Mouse (Mus musculus) heart, embryonic 16.5 days (tissue): ENCODE data around the gene Rundc1. TPM values are rescaled to one million over a fixed set of nuclear protein-coding genes. Genes with fewer than 3 reads are reported as not detected.
"Not testable (repeated sequence)": the region's sequence is repeated elsewhere in the genome, so short reads cannot be mapped to it uniquely, and the experiment has no call there.

Experiments used
- ATAC-seq: fragments of 200-750 bp; cut with Nextera tagmentation; replicated peaks from 2 replicates; pipeline ENCODE4 v1.8.0; 2017; ENCODE audit warnings: moderate number of reproducible peaks; ENCODE audit not compliant: insufficient read depth, low FRiP score; ENCODE audit errors: extremely low read depth
- H3K27ac ChIP-seq: fragments of 300-500 bp; sonication (generic); 2 replicates; pipeline ENCODE4 v1.5.1; 2014; ENCODE audit warnings: mild to moderate bottlenecking, low read length, control low read depth, moderate library complexity
- H3K27me3 ChIP-seq: fragments of 300-500 bp; sonication (generic); 2 replicates; pipeline ENCODE4 v1.6.1; 2014; ENCODE audit warnings: low read length, mixed read lengths; ENCODE audit not compliant: control insufficient read depth, insufficient read depth
- H3K36me3 ChIP-seq: fragments of 300-500 bp; sonication (generic); 2 replicates; pipeline ENCODE4 v1.6.1; 2014; ENCODE audit not compliant: control insufficient read depth, insufficient read depth
- H3K4me1 ChIP-seq: fragments of 300-500 bp; sonication (generic); 2 replicates; pipeline ENCODE4 v1.6.1; 2014; ENCODE audit warnings: low read length, mixed read lengths; ENCODE audit not compliant: control insufficient read depth, insufficient read depth
- H3K4me2 ChIP-seq: fragments of 300-500 bp; sonication (generic); 2 replicates; pipeline ENCODE4 v1.6.1; 2014; ENCODE audit warnings: low read depth, mild to moderate bottlenecking, control low read depth, low read length
- H3K4me3 ChIP-seq: fragments of 300-500 bp; sonication (generic); 2 replicates; pipeline ENCODE4 v1.5.1; 2014; ENCODE audit warnings: mild to moderate bottlenecking, control low read depth, low read length
- H3K9ac ChIP-seq: fragments of 300-500 bp; sonication (generic); 2 replicates; pipeline ENCODE4 v1.6.1; 2014; ENCODE audit warnings: low read length, control low read depth
- H3K9me3 ChIP-seq: fragments of 300-500 bp; sonication (generic); replicated peaks from 2 replicates; pipeline ENCODE4 v1.6.1; 2016; ENCODE audit warnings: low read length; ENCODE audit not compliant: control insufficient read depth
- WGBS: fragments of 180-500 bp; shearing (Covaris S2); extraction: QIAGEN DNeasy Blood & Tissue Kit; methylation state at CpG from one replicate; pipeline ENCODE4 v1.1.7; 2014; 5-methylcytosine and 5-hydroxymethylcytosine counted together
- polyA plus RNA-seq: library from polyadenylated mRNA; unstranded; fragments of >200 nt; fragmentation: Nextera tagmentation; extraction: Ambion mirVana; gene quantifications from 2 replicates; pipeline ENCODE4 v1.2.1, GENCODE M21; 2015

Rundc1 gene
- polyA plus RNA-seq, 1 experiment from 2014 or later, result 15.4 TPM

- Histone ChIP-seq H3K36me3 (peaks cover under 1% of the 10 kb centered on the region; the same call in 1 of the 2 replicates), H3K4me3 (peak overlapping the region; percentile 82), H3K27me3 (no peaks in the 10 kb centered on the region), H3K9me3 (no peaks in the 10 kb centered on the region), H3K4me2 (peak overlapping the region; percentile 93), H3K27ac (0 out of 2 replicates have a peak overlapping the region, but pooled peaks have one; percentile 28), H3K4me1 (peaks cover 30% of the 10 kb centered on the region), H3K9ac (peak overlapping the region; percentile 81)
- peak; percentile 81 for ATAC-seq
- WGBS, result 1% methylated on average over 49 of the region's 54 CpGs
Observed at GRCm38 (mm10) chr11:101467477-101468262, 42.8 kb downstream of the Rundc1 start.

- H3K9me3 ChIP-seq, result no peaks in the 10 kb centered on the region
- H3K27ac ChIP-seq, result 0 out of 2 replicates have a peak overlapping the region, but pooled peaks have one; percentile 28
- 0 out of 2 replicates have a peak, but pooled peaks have one; percentile 0 for ATAC-seq
- no peaks in the 10 kb centered on the region for H3K27me3 ChIP-seq
- H3K4me3 ChIP-seq, result peak overlapping the region; percentile 82
- H3K9ac ChIP-seq, result peak overlapping the region; percentile 81
- peaks cover 30% of the 10 kb centered on the region for H3K4me1 ChIP-seq
- peak overlapping the region; percentile 93 for H3K4me2 ChIP-seq
- no peaks in the 10 kb centered on the region for H3K36me3 ChIP-seq
- WGBS, result under 1% methylated on average over 25 of the region's 31 CpGs
Observed at GRCm38 (mm10) chr11:101468263-101468688, 43.4 kb downstream of the Rundc1 start.

GRCm38 (mm10) chr11:101468731-101469130 is 43.8 kb downstream of the Rundc1 start:
- Histone ChIP-seq H3K36me3 (no peaks in the 10 kb centered on the region), H3K4me2 (peak overlapping the region; percentile 93), H3K9ac (peak overlapping the region; percentile 81), H3K27ac (no peak overlapping the region), H3K9me3 (no peaks in the 10 kb centered on the region), H3K27me3 (no peaks in the 10 kb centered on the region), H3K4me1 (peaks cover 27% of the 10 kb centered on the region), H3K4me3 (peak overlapping the region; percentile 82)
- no peak for ATAC-seq
- WGBS, result 4% methylated on average over 13 of the region's 13 CpGs

GRCm38 (mm10) chr11:101469155-101469554 is 44.3 kb downstream of the Rundc1 start:
- Histone ChIP-seq H3K27me3 (no peaks in the 10 kb centered on the region), H3K36me3 (no peaks in the 10 kb centered on the region), H3K4me2 (peak overlapping the region; percentile 93), H3K4me3 (peak overlapping the region; percentile 82; the same call in 1 of the 2 replicates), H3K27ac (no peak overlapping the region), H3K4me1 (peaks cover 23% of the 10 kb centered on the region), H3K9ac (no peak overlapping the region; the same call in 1 of the 2 replicates), H3K9me3 (no peaks in the 10 kb centered on the region)
- no peak for ATAC-seq
- WGBS, result 63% methylated on average over 4 of the region's 4 CpGs

GRCm38 (mm10) chr11:101470206-101470605 is 45.3 kb downstream of the Rundc1 start:
- WGBS, result 38% methylated on average over 7 of the region's 7 CpGs
- no peak for ATAC-seq
- Histone ChIP-seq H3K9me3 (no peaks in the 10 kb centered on the region), H3K4me1 (peaks cover 15% of the 10 kb centered on the region), H3K4me3 (no peak overlapping the region), H3K9ac (no peak overlapping the region), H3K27ac (no peak overlapping the region), H3K36me3 (no peaks in the 10 kb centered on the region), H3K27me3 (no peaks in the 10 kb centered on the region), H3K4me2 (no peak overlapping the region)

GRCm38 (mm10) chr11:101471926-101472325 is 47.0 kb downstream of the Rundc1 start:
- no peak overlapping the region for H3K9ac ChIP-seq
- peaks cover 10% of the 10 kb centered on the region for H3K4me1 ChIP-seq
- 51% methylated on average over 3 of the region's 3 CpGs for WGBS
- H3K36me3 ChIP-seq, result no peaks in the 10 kb centered on the region
- no peaks in the 10 kb centered on the region for H3K27me3 ChIP-seq
- H3K4me3 ChIP-seq, result no peak overlapping the region
- H3K27ac ChIP-seq, result no peak overlapping the region
- no peak overlapping the region for H3K4me2 ChIP-seq
- no peaks in the 10 kb centered on the region for H3K9me3 ChIP-seq
- ATAC-seq, result no peak

GRCm38 (mm10) chr11:101472336-101472735 is 47.5 kb downstream of the Rundc1 start:
- H3K36me3 ChIP-seq, result no peaks in the 10 kb centered on the region
- no peak overlapping the region for H3K27ac ChIP-seq
- H3K9ac ChIP-seq, result no peak overlapping the region
- WGBS, result 37% methylated on average over 7 of the region's 7 CpGs
- H3K27me3 ChIP-seq, result no peaks in the 10 kb centered on the region
- peaks cover 6% of the 10 kb centered on the region for H3K4me1 ChIP-seq
- no peak overlapping the region for H3K4me3 ChIP-seq
- H3K4me2 ChIP-seq, result no peak overlapping the region
- H3K9me3 ChIP-seq, result no peaks in the 10 kb centered on the region
- no peak for ATAC-seq

GRCm38 (mm10) chr11:101473686-101474085 is 48.8 kb downstream of the Rundc1 start:
- H3K4me1 ChIP-seq, H3K27me3 ChIP-seq, H3K27ac ChIP-seq, H3K9ac ChIP-seq, H3K36me3 ChIP-seq, H3K4me2 ChIP-seq, H3K4me3 ChIP-seq, H3K9me3 ChIP-seq, ATAC-seq: not testable (repeated sequence)
- 74% methylated on average over 1 of the region's 1 CpGs for WGBS

- Histone ChIP-seq H3K9ac (no peak overlapping the region), H3K36me3 (no peaks in the 10 kb centered on the region), H3K9me3 (no peaks in the 10 kb centered on the region), H3K4me2 (no peak overlapping the region), H3K4me3 (no peak overlapping the region), H3K27me3 (no peaks in the 10 kb centered on the region), H3K4me1 (peaks cover 6% of the 10 kb centered on the region), H3K27ac (no peak overlapping the region)
- ATAC-seq, result no peak
- WGBS, result 55% methylated on average over 5 of the region's 5 CpGs
Observed at GRCm38 (mm10) chr11:101474298-101474697, 49.4 kb downstream of the Rundc1 start.
